Mouse (Mus musculus) adrenal gland, postnatal 0 days (tissue): Measurements from ENCODE around the gene Tmem109. TPM values are rescaled to one million over a fixed set of nuclear protein-coding genes. Genes with fewer than 3 reads are reported as not detected.

Source experiments
- polyA plus RNA-seq: library from polyadenylated mRNA; unstranded; fragments of >200 nt; fragmentation: Nextera tagmentation; extraction: Ambion mirVana; gene quantifications from 2 replicates; pipeline ENCODE4 v1.2.1, GENCODE M21; 2015

Gene Tmem109
- 74.4 and 98.8 TPM in 2 replicates for polyA plus RNA-seq

GRCm38 (mm10) chr19:10881426-10882154 is at the start of gene Tmem109:
TSS of gene Tmem109 (minus strand) at chr19:10882001.

GRCm38 (mm10) chr19:10920532-10920931 is 38.7 kb upstream of the Tmem109 start, which contains the start of gene Zp1:
TSS of gene Zp1 (minus strand) at chr19:10920632.

GRCm38 (mm10) chr19:10895016-10895528 is 13.3 kb upstream of the Tmem109 start, which contains the start of gene Prpf19:
TSS of gene Prpf19 (plus strand) at chr19:10895231.

GRCm38 (mm10) chr19:10869886-10870527 is 11.8 kb downstream of the Tmem109 start, which contains the start of gene Tmem132a:
TSS of gene Tmem132a (minus strand) at chr19:10869940.

GRCm38 (mm10) chr19:10839010-10839892 is 42.5 kb downstream of the Tmem109 start, which contains the start of gene Slc15a3:
TSS of gene Slc15a3 (plus strand) at chr19:10839727.

GRCm38 (mm10) chr19:10829436-10830175 is 52.2 kb downstream of the Tmem109 start, which contains the start of gene Cd6:
TSS of gene Cd6 (minus strand) at chr19:10830058.

Other genes with a start within 250 kb of the Tmem109 start
- 0.79 and 1.2 TPM in 2 replicates for gene Vwce, start 247.8 kb downstream of the Tmem109 start, polyA plus RNA-seq
- gene Pga5, start 203.9 kb downstream of the Tmem109 start, polyA plus RNA-seq: 2.2 and 49.2 TPM in 2 replicates
- 21.1 and 25.3 TPM in 2 replicates for gene Vps37c, start 193.3 kb downstream of the Tmem109 start, polyA plus RNA-seq
- gene Cd5, start 143.0 kb downstream of the Tmem109 start, polyA plus RNA-seq: 0.35 TPM in 1 of 2 replicates, not detected in the other
- gene Cd6, start 51.9 kb downstream of the Tmem109 start, polyA plus RNA-seq: not detected in 2 replicates
- 0.80 and 1.6 TPM in 2 replicates for gene Slc15a3, start 42.3 kb downstream of the Tmem109 start, polyA plus RNA-seq
- 25.0 and 26.9 TPM in 2 replicates for gene Tmem132a, start 12.1 kb downstream of the Tmem109 start, polyA plus RNA-seq
- gene Prpf19, start 13.2 kb upstream of the Tmem109 start, polyA plus RNA-seq: 26.1 and 41.2 TPM in 2 replicates
- gene Zp1, start 38.6 kb upstream of the Tmem109 start, polyA plus RNA-seq: not detected in 2 replicates
- gene Ptgdr2, start 55.2 kb upstream of the Tmem109 start, polyA plus RNA-seq: not detected in 2 replicates
- gene Ccdc86, start 67.3 kb upstream of the Tmem109 start, polyA plus RNA-seq: 10.8 and 19.5 TPM in 2 replicates
- gene Ms4a10, start 92.7 kb upstream of the Tmem109 start, polyA plus RNA-seq: 21.2 and 34.7 TPM in 2 replicates
- 0.06 and 0.37 TPM in 2 replicates for gene Ms4a15, start 111.2 kb upstream of the Tmem109 start, polyA plus RNA-seq
- not detected in 2 replicates for gene Ms4a18, start 136.0 kb upstream of the Tmem109 start, polyA plus RNA-seq
- gene Ms4a8a, start 199.1 kb upstream of the Tmem109 start, polyA plus RNA-seq: 0.23 and 0.50 TPM in 2 replicates
- not detected in 2 replicates for gene 1700017D01Rik, start 248.9 kb upstream of the Tmem109 start, polyA plus RNA-seq